Mouse (Mus musculus): ENCODE results near the gene Tmem181a.
"Not testable (repeated sequence)": the region's sequence is repeated elsewhere in the genome, so short reads cannot be mapped to it uniquely, and the experiment has no call there.

The Tmem181a gene

GRCm38 (mm10) chr17:6305656-6306270 lies 49.1 kb downstream of the Tmem181a start:
- DNase-seq (ENCODE audit: low spot score) = not testable (repeated sequence)

GRCm38 (mm10) chr17:6306503-6306902 lies 49.8 kb downstream of the Tmem181a start:
- not testable (repeated sequence) for DNase-seq (ENCODE audit: low spot score)

DNA sequence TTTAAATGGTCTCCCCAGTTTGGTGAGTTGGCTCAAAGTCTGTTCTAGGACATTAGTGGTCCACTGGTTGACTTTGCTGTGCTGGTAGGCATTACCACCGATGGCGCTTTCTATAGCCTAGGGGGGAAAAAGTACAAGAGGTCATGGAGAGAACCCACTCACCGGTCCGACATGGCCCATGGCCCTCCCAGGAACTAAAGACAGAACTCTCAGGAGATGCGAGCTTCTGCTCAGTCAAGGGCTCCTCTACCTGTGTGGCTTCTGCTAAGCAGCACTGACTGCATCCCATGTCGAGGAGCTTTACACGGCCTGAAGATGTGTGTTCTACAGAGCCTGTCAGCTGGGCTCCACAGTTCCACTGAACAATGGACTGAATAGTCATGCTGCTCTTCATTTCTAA lies 55.1 kb downstream of the Tmem181a start:
- not testable (repeated sequence) for DNase-seq (ENCODE audit: low spot score)

- DNase-seq (ENCODE audit: low spot score) = not testable (repeated sequence)
Observed at GRCm38 (mm10) chr17:6312755-6313154, 56.1 kb downstream of the Tmem181a start.

GRCm38 (mm10) chr17:6314493-6314892 lies 57.8 kb downstream of the Tmem181a start:
- not testable (repeated sequence) for DNase-seq (ENCODE audit: low spot score)

DNA sequence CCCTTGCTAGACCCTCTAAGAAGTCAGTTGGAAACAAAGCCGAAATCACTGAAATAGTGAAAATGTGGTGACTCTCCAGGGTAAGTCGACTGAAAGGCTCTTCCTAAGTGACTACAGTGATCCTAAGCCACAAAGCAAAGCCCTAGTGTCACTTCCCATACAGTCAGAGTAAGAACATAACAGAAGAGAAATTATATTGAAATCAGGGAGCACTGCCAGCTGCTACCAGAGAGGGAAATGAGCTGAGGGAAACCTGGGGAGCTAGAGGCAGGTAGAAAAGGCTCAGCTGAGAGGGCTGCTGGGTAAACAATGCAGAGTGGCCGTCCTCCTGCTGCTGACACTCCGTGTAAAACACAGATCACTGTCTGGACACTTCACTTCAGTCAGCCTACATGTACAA lies 59.0 kb downstream of the Tmem181a start:
- not testable (repeated sequence) for DNase-seq (ENCODE audit: low spot score)

DNA sequence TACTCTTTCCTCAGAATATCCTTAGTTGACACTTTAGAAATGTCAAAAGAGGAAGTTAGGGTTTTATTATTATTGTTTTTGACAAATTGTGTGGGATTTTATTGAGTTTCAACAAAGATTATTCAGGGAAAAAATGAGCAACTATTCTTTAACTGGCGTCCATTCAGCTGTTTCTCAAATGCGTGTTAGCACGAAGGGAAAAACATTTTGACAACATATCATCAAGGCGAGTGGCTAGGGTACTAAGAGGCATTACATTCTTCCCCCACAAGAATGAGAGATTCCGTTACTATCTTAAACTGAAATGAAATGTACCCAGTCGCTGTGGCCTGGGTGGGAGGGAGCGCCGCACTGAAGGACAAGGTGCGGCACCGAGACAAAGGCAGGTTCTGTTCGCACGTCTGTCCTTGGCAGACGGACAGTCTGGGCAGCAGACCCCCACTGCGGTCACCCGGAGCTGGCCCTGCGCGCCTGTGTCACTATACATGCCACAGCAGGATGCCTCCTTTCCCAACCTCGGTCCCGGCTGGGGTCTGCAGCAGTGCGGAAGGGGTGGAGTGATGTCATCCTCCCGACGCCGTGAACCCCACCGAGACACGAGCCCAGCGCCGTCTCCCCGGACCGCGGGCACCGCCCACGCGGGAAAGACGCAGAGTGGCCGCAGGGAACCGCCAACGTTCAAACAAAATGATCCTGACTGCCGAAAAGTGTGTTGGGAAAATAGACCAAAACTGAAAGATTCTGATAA lies 59.9 kb downstream of the Tmem181a start:
- peak; percentile 80 for DNase-seq (ENCODE audit: low spot score)

- peak; percentile 99 for DNase-seq (ENCODE audit: low spot score)
Observed at GRCm38 (mm10) chr17:6317339-6317985, 60.8 kb downstream of the Tmem181a start, which contains the start of gene Dynlt1a. TSS of gene Dynlt1a (minus strand) at chr17:6317500.

DNA sequence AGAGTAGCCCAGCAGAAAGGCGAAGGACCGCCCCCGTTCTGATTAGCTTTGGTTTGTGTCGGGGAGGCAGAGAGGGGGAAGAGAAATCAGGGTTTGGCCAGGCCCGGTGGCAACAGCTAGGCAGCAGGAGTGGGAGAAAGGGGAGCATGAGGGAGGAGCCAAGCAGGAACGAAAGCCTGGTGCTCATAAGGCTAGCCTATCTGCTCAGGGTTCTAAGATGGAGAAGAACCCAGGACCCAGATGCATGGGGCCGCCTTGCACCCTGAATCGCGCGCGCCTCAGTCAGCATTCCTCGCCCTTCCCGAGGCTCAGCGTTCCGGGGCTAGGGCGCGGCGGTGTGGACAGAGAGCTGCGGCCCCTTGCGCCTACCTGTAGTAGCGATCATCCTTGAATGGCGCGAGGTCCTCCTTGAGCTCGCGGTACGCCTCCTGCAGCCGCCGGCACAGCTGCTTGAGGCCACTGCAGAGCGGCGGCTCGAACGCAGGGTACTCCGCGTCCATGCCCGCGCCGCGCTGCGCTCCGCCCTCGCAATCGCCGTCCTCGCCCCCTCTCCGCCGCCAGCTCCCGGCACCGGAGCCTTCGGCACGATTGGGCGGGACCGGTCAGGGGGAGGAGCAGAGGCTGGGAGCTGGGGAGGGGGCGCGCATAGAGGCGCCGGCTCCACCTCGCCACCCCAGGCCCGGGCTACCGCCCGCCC lies 64.6 kb downstream of the Tmem181a start:
- DNase-seq (ENCODE audit: low spot score) = not testable (repeated sequence)

DNA sequence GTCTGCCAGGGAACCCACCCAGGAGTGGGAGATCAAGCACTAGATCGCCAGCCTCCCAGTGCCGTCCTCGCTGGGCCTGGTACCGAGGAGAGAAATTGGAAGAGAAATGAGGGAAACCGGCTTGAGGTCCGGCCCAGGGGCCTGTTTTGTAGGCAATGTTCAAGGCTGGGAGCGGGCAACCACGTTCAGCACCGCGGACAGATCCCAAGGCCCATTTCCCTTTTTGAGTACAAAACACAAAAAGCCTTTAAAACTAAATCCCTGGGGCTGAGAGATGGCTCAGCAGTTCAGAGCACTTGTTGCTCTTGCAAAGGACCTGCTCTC lies 65.1 kb downstream of the Tmem181a start:
- not testable (repeated sequence) for DNase-seq (ENCODE audit: low spot score)

DNA sequence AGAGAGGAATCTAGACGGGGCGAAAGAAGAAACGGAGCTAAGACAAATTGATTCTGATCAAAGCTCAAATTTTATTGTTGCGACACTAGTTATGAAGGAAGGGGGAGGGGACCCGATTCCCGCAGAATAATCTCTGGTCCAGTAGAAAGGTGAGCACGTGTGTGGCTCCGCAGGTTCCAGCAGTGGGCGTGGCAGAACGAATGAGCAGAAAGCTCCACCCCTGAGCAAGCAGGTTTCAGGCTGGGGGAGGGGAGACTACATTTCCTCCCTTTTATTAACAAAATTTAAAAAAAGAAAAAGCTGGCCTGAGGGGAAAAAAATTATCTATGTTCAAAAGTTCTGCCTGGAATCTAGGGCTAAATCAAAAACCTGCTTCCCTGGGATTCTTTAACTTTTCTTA lies 68.4 kb downstream of the Tmem181a start:
- DNase-seq (ENCODE audit: low spot score) = not testable (repeated sequence)

GRCm38 (mm10) chr17:6325543-6325942 lies 68.9 kb downstream of the Tmem181a start:
- DNase-seq (ENCODE audit: low spot score) = not testable (repeated sequence)

DNA sequence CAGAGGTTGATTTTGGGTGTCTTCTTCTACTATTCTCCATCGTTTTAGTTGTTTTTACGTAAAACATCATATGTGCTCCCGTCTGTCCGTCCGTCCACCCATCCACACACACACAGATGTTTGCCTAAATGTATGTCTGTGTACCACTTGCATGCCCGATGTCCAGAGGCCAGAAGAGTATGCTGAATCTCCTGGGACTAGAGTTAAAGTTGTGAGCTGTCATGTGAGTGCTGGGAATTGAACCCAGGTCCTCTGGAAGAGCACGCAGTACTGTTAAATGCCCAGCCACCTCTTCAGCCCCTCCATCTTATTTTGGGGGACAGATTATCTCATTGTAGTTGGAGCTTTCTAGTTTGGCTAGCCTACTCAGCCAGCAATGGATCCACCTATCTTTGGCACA lies 70.9 kb downstream of the Tmem181a start:
- not testable (repeated sequence) for DNase-seq (ENCODE audit: low spot score)

DNA sequence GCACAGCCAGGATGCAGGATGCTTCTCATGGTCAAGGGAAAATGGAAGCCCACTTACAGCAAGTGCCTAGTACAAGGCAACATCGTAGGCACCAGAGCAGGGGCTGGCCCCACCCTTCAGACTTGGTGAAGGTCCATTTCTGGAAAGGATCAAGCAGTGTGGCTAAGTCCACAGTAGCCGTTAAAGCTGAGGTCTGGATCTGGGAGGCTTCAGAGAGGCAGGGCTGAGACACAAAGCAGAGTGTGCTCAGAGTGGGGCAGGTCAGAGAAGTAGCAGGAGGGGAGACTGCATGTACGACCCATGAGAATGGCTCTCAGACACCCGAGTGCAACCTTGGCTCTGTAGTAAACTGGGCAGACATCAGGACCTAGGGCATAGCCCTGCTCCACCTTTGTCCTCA lies 72.3 kb downstream of the Tmem181a start:
- DNase-seq (ENCODE audit: low spot score) = not testable (repeated sequence)

GRCm38 (mm10) chr17:6342606-6343294 lies 86.1 kb downstream of the Tmem181a start:
- not testable (repeated sequence) for DNase-seq (ENCODE audit: low spot score)

DNA sequence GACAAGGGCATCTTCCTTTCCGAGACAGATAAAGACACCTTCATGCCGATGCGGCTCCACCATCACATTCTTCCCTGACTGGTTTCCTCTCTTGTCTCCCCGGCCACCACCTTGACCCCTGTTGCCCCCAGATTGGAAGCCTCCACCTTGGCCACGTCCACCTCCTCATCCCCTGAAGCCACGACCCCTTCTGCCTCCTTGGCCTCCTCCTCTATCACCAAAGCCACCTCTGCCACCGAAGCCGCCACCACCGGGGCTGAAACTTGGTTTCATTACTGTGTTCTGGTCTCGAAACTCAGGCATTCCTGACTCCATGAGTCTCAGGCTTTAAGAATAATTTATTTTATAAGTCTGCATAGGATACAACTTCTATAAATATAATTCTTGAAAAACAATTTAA lies 98.6 kb downstream of the Tmem181a start:
- DNase-seq (ENCODE audit: low spot score) = not testable (repeated sequence)

Measured in testis, postnatal 14 days (tissue).